ENCODE assay signal across 18 mouse cellular contexts in genomic region chr6:144742559-144742958, GRCm38 (mm10).
"Had no signal": no experiment of that assay in that cellular context is flagged by ENCODE, and none has a peak within 500 bp of the region (broad histone marks: within the 10 kb centered on the region; RNA-seq: fewer than 3 reads in every experiment).

No protein-coding gene starts in this region.

- H3K4me2 ChIP-seq: limb, embryonic 12.5 days; limb, embryonic 15.5 days; liver, embryonic 11.5 days; midbrain, embryonic 12.5 days had no signal

- H3K27ac ChIP-seq: kidney, postnatal 0 days; limb, embryonic 12.5 days; limb, embryonic 15.5 days; liver, embryonic 14.5 days; midbrain, embryonic 12.5 days; stomach, postnatal 0 days had no signal

- H3K4me3 ChIP-seq: limb, embryonic 12.5 days; limb, embryonic 15.5 days; midbrain, embryonic 12.5 days had no signal

- ATAC-seq: intestine, postnatal 0 days; liver, postnatal 0 days; midbrain, embryonic 16.5 days had no signal

- H3K36me3 ChIP-seq: limb, embryonic 12.5 days; limb, embryonic 15.5 days; midbrain, embryonic 12.5 days had no signal

- H3K27me3 ChIP-seq: limb, embryonic 12.5 days; limb, embryonic 15.5 days; midbrain, embryonic 12.5 days had no signal

- DNase-seq: kidney, adult 2 months; kidney, postnatal 25 days; left cerebral cortex, postnatal 4 days; liver, postnatal 0 days; lung, postnatal 10 days; lung, postnatal 36 days; thymus, adult 2 months; thymus, postnatal 14 days; thymus, postnatal 4 days had no signal

- H3K9ac ChIP-seq: limb, embryonic 12.5 days; limb, embryonic 15.5 days; liver, embryonic 14.5 days; liver, postnatal 0 days; midbrain, embryonic 12.5 days had no signal

- H3K9me3 ChIP-seq: limb, embryonic 12.5 days; limb, embryonic 15.5 days; midbrain, embryonic 12.5 days had no signal
